Mouse (Mus musculus): ENCODE measurements around the gene Dzip1.

GRCm38 (mm10) chr14:118929779-118930178, 4.5 kb upstream of the Dzip1 start:
- TF ChIP-seq CTCF (conservative IDR thresholded peaks at IDR 0.05; ENCODE audit: insufficient read depth, insufficient read length, low read depth, low read length) (no peak), POLR2A (IDR thresholded peaks at IDR 0.05; ENCODE audit: low read depth, low read length) (no peak)

Data from kidney, adult 2 months (tissue).